Mouse (Mus musculus): Measurements from ENCODE around the gene Mcoln3.

GRCm38 (mm10) chr3:146180341-146180740 is 63.1 kb downstream of the Mcoln3 start:
- TF ChIP-seq SMC3 (IDR thresholded peaks at IDR 0.05; ENCODE audit: low read depth, low read length) (no peak), POLR2A (IDR thresholded peaks at IDR 0.05; ENCODE audit: low read depth, low read length) (peak; percentile 23; the same call in 1 of the 2 replicates), MAZ (IDR thresholded peaks at IDR 0.05; ENCODE audit: low read depth, low read length) (no peak), TCF12 (IDR thresholded peaks at IDR 0.05; ENCODE audit: low read depth, low read length) (no peak), CTCF (conservative IDR thresholded peaks at IDR 0.05 in 1 of 2, IDR thresholded peaks at IDR 0.05 in 1 of 2; ENCODE audit: low read depth in 2 of 2, low read length in 2 of 2) (no peak), TBP (conservative IDR thresholded peaks at IDR 0.05; ENCODE audit: low read depth, low read length) (no peak), JUN (IDR thresholded peaks at IDR 0.05; ENCODE audit: insufficient read depth, low read depth, low read length) (no peak), EP300 (IDR thresholded peaks at IDR 0.05; ENCODE audit: low read length) (no peak), CHD1 (IDR thresholded peaks at IDR 0.05; ENCODE audit: low read depth, low read length) (no peak), JUND (conservative IDR thresholded peaks at IDR 0.05; ENCODE audit: low read depth, low read length) (no peak), MAX (IDR thresholded peaks at IDR 0.05; ENCODE audit: low read length) (no peak), ZC3H11A (IDR thresholded peaks at IDR 0.05; ENCODE audit: low read depth, low read length) (no peak), ZNF384 (IDR thresholded peaks at IDR 0.05; ENCODE audit: low read depth, low read length) (no peak), ETS1 (conservative IDR thresholded peaks at IDR 0.05; ENCODE audit: low read depth, low read length) (no peak)
